Mouse (Mus musculus) mouse embryonic stem cell (cell line): ENCODE results near the gene Art1.

Experiments
- in situ Hi-C, 2 experiments: fragments of 300-500 bp; cut with MboI; formaldehyde crosslinking; loops; 1 replicate in 1 of 2; 3 replicates in 1 of 2; pipeline ENCODE4 v1.14.3; 2019 to 2020; ENCODE audit warnings: low sequenced_read_pairs in 2 of 2, low pct_unique_long_range_greater_than_20kb in 1 of 2, mixed read lengths in 1 of 2; ENCODE audit not compliant: unreplicated experiment in 1 of 2

Art1 gene

DNA sequence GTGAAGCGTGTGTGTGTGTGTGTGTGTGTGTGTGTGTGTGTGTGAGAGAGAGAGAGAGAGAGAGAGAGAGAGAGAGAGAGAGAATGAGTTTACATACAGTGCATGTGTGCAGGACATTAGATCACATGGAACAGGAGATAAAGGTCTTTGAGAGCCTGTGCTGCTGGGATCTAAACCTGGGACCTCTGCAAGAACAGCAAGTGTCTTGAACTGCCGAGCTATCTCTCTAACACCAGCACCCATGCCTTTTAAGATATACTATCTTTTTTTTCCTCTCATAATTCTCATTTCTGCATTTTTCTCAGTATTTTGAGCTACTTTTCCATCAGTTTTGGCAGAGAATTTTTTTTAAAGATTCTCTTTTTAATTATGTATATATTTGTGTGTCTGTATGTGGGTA lies 2.0 kb downstream of the Art1 start:
- in situ Hi-C loops, result no loop called here

DNA sequence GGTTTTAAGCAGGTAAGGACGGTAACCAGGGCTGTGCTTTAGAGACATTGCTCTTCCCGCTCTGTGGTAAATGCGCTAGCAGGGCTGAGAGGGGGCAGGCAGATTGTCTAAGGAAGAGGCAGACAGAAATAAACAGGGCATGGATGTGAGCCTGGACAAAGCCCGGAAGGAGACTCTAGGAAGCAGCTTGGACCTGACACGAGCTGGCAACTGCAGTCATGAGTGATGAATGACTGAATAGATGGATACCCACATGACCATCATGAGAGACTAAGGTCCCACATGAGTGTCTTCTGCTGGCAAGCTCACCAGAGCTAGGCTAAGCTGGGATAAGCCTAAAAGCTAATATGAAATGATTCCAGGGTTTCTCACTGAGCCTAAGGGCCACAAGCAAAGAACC lies 2.6 kb downstream of the Art1 start:
- in situ Hi-C loops, result no loop called here

GRCm38 (mm10) chr7:102106700-102107141 lies 5.2 kb downstream of the Art1 start:
- in situ Hi-C loops, result no loop called here

GRCm38 (mm10) chr7:102108206-102108605 lies 6.7 kb downstream of the Art1 start:
- in situ Hi-C loops, result no loop called here

DNA sequence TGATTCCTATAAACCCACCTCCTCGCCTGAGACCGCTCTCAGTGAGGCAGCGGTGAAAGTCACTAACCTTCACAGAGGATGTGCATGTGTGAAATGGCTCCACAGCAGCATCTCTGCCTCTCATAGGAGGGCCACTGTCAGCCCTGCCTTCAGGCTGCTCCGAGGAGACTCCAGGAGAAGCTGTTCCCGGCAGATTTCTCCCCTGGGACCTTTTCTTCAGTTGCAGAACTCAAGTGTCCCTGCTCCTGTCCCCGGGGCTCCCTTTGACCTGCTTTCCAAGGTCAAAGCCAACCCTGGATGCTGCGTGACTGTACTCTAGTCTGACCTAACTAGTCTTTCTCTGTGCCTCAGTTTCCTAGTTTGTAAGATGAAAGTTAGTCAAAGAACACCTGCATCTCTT lies 7.6 kb downstream of the Art1 start, which contains the start of gene Art5:
Art5 (minus strand) TSS at position 319 of the 400 bp plus-strand sequence.
- in situ Hi-C loops, result no loop called here

DNA sequence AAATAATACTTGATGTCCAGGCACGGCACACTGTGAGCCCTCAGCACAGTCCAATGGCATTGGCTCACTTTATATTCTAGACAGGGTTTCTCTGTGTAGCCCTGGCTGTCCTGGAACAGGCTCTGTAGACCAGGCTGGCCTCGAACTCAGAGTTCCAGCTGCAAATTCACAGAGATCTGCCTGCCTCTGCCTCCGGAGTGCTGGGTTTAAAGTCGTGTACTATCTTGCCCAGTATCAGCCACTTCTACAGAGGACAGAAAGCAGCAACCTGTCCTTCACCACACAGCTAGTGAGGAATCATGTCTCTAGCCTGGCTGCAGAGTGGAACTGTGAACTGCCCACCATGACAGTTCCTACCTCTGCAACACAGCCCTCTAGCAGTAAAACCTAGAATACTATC lies 8.2 kb downstream of the Art1 start:
- in situ Hi-C loops, result no loop called here

DNA sequence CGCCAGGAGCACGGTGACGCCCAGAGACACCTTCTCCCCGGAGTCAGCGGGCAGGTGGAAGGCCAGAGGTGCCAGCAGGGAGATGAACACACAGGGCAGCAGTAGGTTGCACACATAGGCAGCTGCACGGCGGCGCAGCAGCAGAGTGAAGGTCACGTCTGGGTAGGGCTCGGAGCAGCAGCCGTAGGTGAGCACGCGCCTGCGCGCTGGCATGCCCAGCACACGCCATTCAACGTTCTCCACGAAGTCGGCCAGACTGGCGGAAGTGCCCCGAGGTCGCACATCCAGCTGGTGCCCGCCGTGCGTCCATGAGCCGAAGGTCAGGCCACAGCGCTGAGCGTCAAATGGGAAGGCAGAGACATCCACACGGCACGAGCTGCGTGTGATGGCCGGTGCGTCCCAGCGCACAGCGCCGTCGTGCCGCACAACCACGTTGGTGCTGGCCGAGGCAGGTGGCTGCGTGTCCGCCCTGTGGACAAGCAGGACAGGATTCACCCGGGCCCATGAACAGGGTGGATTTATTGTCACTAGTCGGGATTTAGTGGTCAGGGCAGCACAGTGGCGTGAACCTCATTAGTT lies 11.7 kb downstream of the Art1 start:
- in situ Hi-C loops, result no loop called here

- in situ Hi-C loops, result no loop called here
These were observed 15.2 kb downstream of the Art1 start, which contains the start of gene Chrna10 for GRCm38 (mm10) chr7:102116579-102117331. Gene Chrna10 (minus strand): TSS chr7:102116828.

- in situ Hi-C loops, result no loop called here
These were observed 15.8 kb downstream of the Art1 start for GRCm38 (mm10) chr7:102117382-102117781.

- in situ Hi-C loops, result no loop called here
These were observed 18.8 kb downstream of the Art1 start for GRCm38 (mm10) chr7:102120326-102120725.

DNA sequence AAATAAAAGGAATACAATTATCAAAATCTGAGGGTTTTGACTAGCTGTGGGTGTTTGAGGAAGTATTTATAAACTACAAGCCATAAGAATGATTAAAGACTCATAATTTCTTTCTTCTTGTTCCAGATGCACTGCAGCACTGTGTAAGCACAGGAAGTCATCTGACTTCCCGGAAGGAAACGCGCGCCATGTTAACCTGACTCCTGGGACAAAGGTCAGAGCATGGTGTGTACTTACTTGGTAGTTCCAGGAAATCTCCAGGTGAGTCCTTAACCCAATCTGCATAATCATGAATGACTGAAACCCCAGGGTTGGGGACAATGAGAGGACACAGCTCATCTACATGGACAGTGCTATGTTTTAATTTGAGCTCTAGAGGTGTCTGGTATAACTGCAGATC lies 30.9 kb downstream of the Art1 start:
- in situ Hi-C loops, result loop anchor here (25.0 kb wide), 1 partner anchor 330 kb away; no protein-coding TSS in a partner anchor

DNA sequence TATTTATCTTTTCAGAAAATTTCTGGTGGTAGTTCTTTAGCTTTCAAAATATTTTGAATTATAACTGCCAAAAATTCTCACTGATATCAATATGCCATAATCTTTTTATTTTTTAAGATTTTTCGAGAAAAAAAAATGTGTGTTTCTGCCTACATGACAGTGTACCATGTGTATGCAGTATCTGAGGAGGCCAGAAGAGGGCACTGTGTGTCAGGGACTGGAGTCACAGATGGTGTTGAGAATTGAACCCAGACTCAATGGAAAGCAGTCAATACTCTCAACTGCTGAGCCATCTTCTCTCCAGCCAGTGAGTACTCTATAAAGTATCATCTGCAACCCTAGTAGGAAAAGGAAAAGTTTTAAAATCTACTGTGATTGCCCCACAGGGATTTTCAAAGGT lies 35.9 kb downstream of the Art1 start:
- in situ Hi-C loops, result loop anchor here (25.0 kb wide), 1 partner anchor 325 kb away; no protein-coding TSS in a partner anchor

DNA sequence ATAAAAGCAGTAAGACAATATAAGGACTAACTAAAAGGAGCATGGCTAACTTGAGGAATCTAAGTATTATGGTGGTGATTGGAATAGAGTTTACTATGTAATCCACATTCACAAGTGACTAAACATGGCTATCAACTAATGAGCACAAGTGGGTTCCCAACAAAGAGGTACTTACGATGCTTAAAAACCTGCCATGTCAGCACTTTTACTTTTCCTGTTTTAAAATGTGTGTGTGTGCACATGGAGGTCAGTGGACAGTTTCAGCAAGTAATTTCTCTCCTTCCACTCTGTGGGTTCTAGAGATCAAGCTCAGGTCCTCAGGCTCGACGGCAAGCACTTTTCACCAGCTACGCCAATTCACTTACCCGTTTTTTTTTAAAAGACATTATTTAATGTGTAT lies 36.4 kb downstream of the Art1 start:
- in situ Hi-C loops, result loop anchor here (25.0 kb wide), 1 partner anchor 324 kb away; no protein-coding TSS in a partner anchor

- in situ Hi-C loops, result no loop called here
These were observed 52.1 kb downstream of the Art1 start for GRCm38 (mm10) chr7:102153691-102154090.
